Mouse (Mus musculus) heart, adult 2 months (tissue): ENCODE results near the gene Gbp10. TPM values are rescaled to one million over a fixed set of nuclear protein-coding genes. Genes with fewer than 3 reads are reported as not detected.
"Not testable (repeated sequence)": the region's sequence is repeated elsewhere in the genome, so short reads cannot be mapped to it uniquely, and the experiment has no call there.

Experiments used
- DNase-seq, 2 experiments: peaks; one replicate each; pipeline ENCODE4 v3.0.0; 2021
- H3K27ac ChIP-seq: fragments of 200-600 bp; 2 replicates; pipeline ENCODE4 v1.8.1; 2022
- H3K27me3 ChIP-seq: fragments of 200-500 bp; 2 replicates; pipeline ENCODE4 v1.6.1; 2012; ENCODE audit warnings: mild to moderate bottlenecking, low read length, inconsistent platforms, mixed read lengths; ENCODE audit not compliant: control insufficient read depth, insufficient read depth
- H3K36me3 ChIP-seq: fragments of 200-500 bp; 2 replicates; pipeline ENCODE4 v1.6.1; 2012; ENCODE audit warnings: low read length, inconsistent platforms; ENCODE audit not compliant: control insufficient read depth, insufficient read depth
- H3K4me1 ChIP-seq: fragments of 200-500 bp; 2 replicates; pipeline ENCODE4 v1.6.1; 2011; ENCODE audit warnings: low read length; ENCODE audit not compliant: control insufficient read depth, insufficient read depth
- H3K4me3 ChIP-seq: fragments of 200-600 bp; 2 replicates; pipeline ENCODE4 v1.8.1; 2022
- H3K79me2 ChIP-seq: fragments of 200-500 bp; replicated peaks from 2 replicates; pipeline ENCODE4 v1.6.1; 2012; ENCODE audit warnings: mild to moderate bottlenecking, inconsistent platforms, low read length, moderate library complexity, mixed read lengths; ENCODE audit not compliant: control insufficient read depth, insufficient read depth
- H3K9ac ChIP-seq: fragments of 200-500 bp; 2 replicates; pipeline ENCODE4 v1.6.1; 2012; ENCODE audit warnings: low read depth, mild to moderate bottlenecking, control low read depth, inconsistent platforms, low read length, mixed read lengths
- CTCF ChIP-seq: fragments of 200-600 bp; IDR thresholded peaks from 2 replicates; pipeline ENCODE4 v1.8.1; 2022; ENCODE audit warnings: antibody characterized with exemption, mild to moderate bottlenecking, moderate library complexity
- POLR2A ChIP-seq: fragments of 200-500 bp; IDR thresholded peaks from 2 replicates; pipeline ENCODE4 v1.6.1; 2011; ENCODE audit warnings: mild to moderate bottlenecking, low read depth, low read length, control low read depth; ENCODE audit not compliant: insufficient read depth
- WGBS: fragments of 180-500 bp; shearing (Covaris S2); methylation state at CpG from one replicate; pipeline ENCODE4 v1.1.7; 2018; 5-methylcytosine and 5-hydroxymethylcytosine counted together
- intact Hi-C: fragments of 180-260 bp; cut with DNase I; formaldehyde crosslinking; loops from one replicate; pipeline ENCODE4 v1.15.1; 2025
- long read RNA-seq: library from polyadenylated mRNA; stranded (forward); transcript quantifications from one replicate; pipeline ENCODE4 v2.0.0, GENCODE M21; 2021
- polyA plus RNA-seq: library from polyadenylated mRNA; depleted of rRNA; stranded (reverse); fragments of >200 nt; gene quantifications from 2 replicates; pipeline ENCODE4 v1.2.3, GENCODE M21; 2012; rRNA removed
- total RNA-seq, 2 experiments: library from RNA; stranded (reverse); gene quantifications; 2 replicates each; pipeline ENCODE4 v1.2.3; 2021

Gbp10 gene
- total RNA-seq (1 to 10 TPM in 1 of 2 experiments, under 1 TPM in 1; 0.93 to 1.7 TPM), polyA plus RNA-seq (0.59 and 1.7 TPM in 2 replicates)
- long read RNA-seq, partial matches to known transcripts: 0 of 2 reads
- long read RNA-seq, other reads (novel, unspliced or antisense): 2 of 2 reads

GRCm38 (mm10) chr5:105239483-105240047 lies at the start of gene Gbp10:
Gene Gbp10 (minus strand): TSS chr5:105239533.
- intact Hi-C loops: not testable (repeated sequence)

GRCm38 (mm10) chr5:105260673-105261072 lies 21.3 kb upstream of the Gbp10 start:
- H3K27ac ChIP-seq, H3K27me3 ChIP-seq, H3K79me2 ChIP-seq, H3K4me1 ChIP-seq, H3K9ac ChIP-seq, DNase-seq, H3K36me3 ChIP-seq, H3K4me3 ChIP-seq: not testable (repeated sequence)
- intact Hi-C loops: loop anchor here (5.0 kb wide), 1 partner anchor 42 kb away; no protein-coding TSS in a partner anchor
- WGBS: 63% methylated on average over 1 of the region's 3 CpGs

More at GRCm38 (mm10) chr5:105239483-105240047, at the start of gene Gbp10:
- DNase-seq: peak; percentile 16 to 23
- not testable (repeated sequence) for H3K36me3 ChIP-seq, H3K9ac ChIP-seq, H3K4me1 ChIP-seq, H3K27ac ChIP-seq, H3K79me2 ChIP-seq, H3K4me3 ChIP-seq, H3K27me3 ChIP-seq

- H3K9ac ChIP-seq: no peak overlapping the region
- DNase-seq: no peak
- intact Hi-C loops: no loop called here
- H3K27ac ChIP-seq: no peak overlapping the region
- H3K4me1 ChIP-seq: no peaks in the 10 kb centered on the region
- no peaks in the 10 kb centered on the region for H3K27me3 ChIP-seq
- no peaks in the 10 kb centered on the region for H3K79me2 ChIP-seq
- H3K36me3 ChIP-seq: no peaks in the 10 kb centered on the region
- peak; percentile 23 for TF ChIP-seq CTCF
- TF ChIP-seq POLR2A: no peak
- H3K4me3 ChIP-seq: no peak overlapping the region
Observed at GRCm38 (mm10) chr5:105252491-105252890, 13.2 kb upstream of the Gbp10 start.

- H3K79me2 ChIP-seq, DNase-seq, H3K4me1 ChIP-seq, H3K27me3 ChIP-seq, intact Hi-C loops, H3K9ac ChIP-seq, H3K27ac ChIP-seq, H3K36me3 ChIP-seq, H3K4me3 ChIP-seq: not testable (repeated sequence)
- WGBS: 66% methylated on average over 3 of the region's 3 CpGs
Observed at GRCm38 (mm10) chr5:105244741-105245140, 5.4 kb upstream of the Gbp10 start.

GRCm38 (mm10) chr5:105240982-105241381 lies 1.6 kb upstream of the Gbp10 start:
- H3K9ac ChIP-seq, intact Hi-C loops, H3K79me2 ChIP-seq, DNase-seq, H3K27me3 ChIP-seq, H3K27ac ChIP-seq, H3K4me1 ChIP-seq, H3K4me3 ChIP-seq, H3K36me3 ChIP-seq: not testable (repeated sequence)
- 79% methylated on average over 5 of the region's 5 CpGs for WGBS

GRCm38 (mm10) chr5:105238402-105238801 lies 931 bp downstream of the Gbp10 start:
- 93% methylated on average over 1 of the region's 1 CpGs for WGBS
- H3K36me3 ChIP-seq, H3K4me3 ChIP-seq, intact Hi-C loops, H3K27ac ChIP-seq, H3K27me3 ChIP-seq, H3K4me1 ChIP-seq, H3K79me2 ChIP-seq, H3K9ac ChIP-seq, DNase-seq: not testable (repeated sequence)

GRCm38 (mm10) chr5:105236040-105236439 lies 3.3 kb downstream of the Gbp10 start:
- DNase-seq, H3K36me3 ChIP-seq, intact Hi-C loops, H3K4me1 ChIP-seq, H3K79me2 ChIP-seq, H3K27me3 ChIP-seq, H3K9ac ChIP-seq, H3K27ac ChIP-seq, H3K4me3 ChIP-seq: not testable (repeated sequence)
- 84% methylated on average over 3 of the region's 3 CpGs for WGBS

GRCm38 (mm10) chr5:105208957-105209356 lies 30.4 kb downstream of the Gbp10 start:
- intact Hi-C loops: loop anchor here (1.0 kb wide), 1 partner anchor 53 kb away; no protein-coding TSS in a partner anchor
- H3K36me3 ChIP-seq, H3K4me3 ChIP-seq: not testable (repeated sequence)

GRCm38 (mm10) chr5:105200791-105201355 lies 38.5 kb downstream of the Gbp10 start:
- H3K4me1 ChIP-seq, DNase-seq, H3K4me3 ChIP-seq, H3K9ac ChIP-seq, H3K79me2 ChIP-seq, H3K36me3 ChIP-seq, H3K27me3 ChIP-seq, intact Hi-C loops, H3K27ac ChIP-seq: not testable (repeated sequence)
- 78% methylated on average over 4 of the region's 4 CpGs for WGBS

More at GRCm38 (mm10) chr5:105208957-105209356, 30.4 kb downstream of the Gbp10 start:
- not testable (repeated sequence) for DNase-seq, H3K27me3 ChIP-seq, H3K79me2 ChIP-seq, H3K27ac ChIP-seq, H3K9ac ChIP-seq, H3K4me1 ChIP-seq
- WGBS: 69% methylated on average over 1 of the region's 3 CpGs

- not testable (repeated sequence) for H3K9ac ChIP-seq, H3K36me3 ChIP-seq, H3K4me3 ChIP-seq, DNase-seq, H3K79me2 ChIP-seq, H3K27me3 ChIP-seq, H3K27ac ChIP-seq, H3K4me1 ChIP-seq
- intact Hi-C loops: loop anchor here (10.0 kb wide), 1 partner anchor 84 kb away; no protein-coding TSS in a partner anchor
- WGBS: 98% methylated on average over 1 of the region's 1 CpGs
Observed at GRCm38 (mm10) chr5:105199149-105199548, 40.2 kb downstream of the Gbp10 start.
